Mouse (Mus musculus) forebrain, embryonic 11.5 days (tissue): ENCODE measurements around the gene Vps37b. TPM values are rescaled to one million over a fixed set of nuclear protein-coding genes. Genes with fewer than 3 reads are reported as not detected.

Source experiments
- ATAC-seq: fragments of 200-750 bp; cut with Nextera tagmentation; replicated peaks from 2 replicates; pipeline ENCODE4 v1.8.0; 2017; ENCODE audit warnings: moderate TSS enrichment; ENCODE audit not compliant: low FRiP score
- DNase-seq: peaks from one replicate; pipeline ENCODE4 v3.0.0-alpha.2; 2017; ENCODE audit warnings: low spot score
- H3K27ac ChIP-seq: fragments of 300-500 bp; sonication (generic); 2 replicates; pipeline ENCODE4 v1.5.1; 2014; ENCODE audit warnings: low read depth, low read length
- H3K27me3 ChIP-seq: fragments of 300-500 bp; sonication (generic); 2 replicates; pipeline ENCODE4 v1.6.1; 2014; ENCODE audit warnings: mild to moderate bottlenecking, low read length, mixed read lengths; ENCODE audit not compliant: control insufficient read depth, insufficient read depth
- H3K36me3 ChIP-seq: fragments of 300-500 bp; sonication (generic); 2 replicates; pipeline ENCODE4 v1.6.1; 2014; ENCODE audit warnings: mild to moderate bottlenecking, low read length, moderate library complexity, mixed read lengths; ENCODE audit not compliant: control insufficient read depth, insufficient read depth
- H3K4me1 ChIP-seq: fragments of 300-500 bp; sonication (generic); replicated peaks from 2 replicates; pipeline ENCODE4 v1.6.1; 2014; ENCODE audit warnings: low read length, mixed read lengths; ENCODE audit not compliant: control insufficient read depth, insufficient read depth
- H3K4me2 ChIP-seq: fragments of 300-500 bp; sonication (generic); 2 replicates; pipeline ENCODE4 v1.6.1; 2014; ENCODE audit warnings: low read depth, mild to moderate bottlenecking, low read length, moderate library complexity, mixed read lengths; ENCODE audit not compliant: severe bottlenecking
- H3K4me3 ChIP-seq: fragments of 300-500 bp; sonication (generic); 2 replicates; pipeline ENCODE4 v1.5.1; 2014; ENCODE audit warnings: low read depth, low read length
- H3K9ac ChIP-seq: fragments of 300-500 bp; sonication (generic); 2 replicates; pipeline ENCODE4 v1.6.1; 2014; ENCODE audit warnings: low read length
- H3K9me3 ChIP-seq: fragments of 300-500 bp; sonication (generic); 2 replicates; pipeline ENCODE4 v1.6.1; 2016; ENCODE audit warnings: low read length, mixed read lengths; ENCODE audit not compliant: control insufficient read depth
- WGBS: fragments of 180-500 bp; shearing (Covaris S2); extraction: QIAGEN DNeasy Blood & Tissue Kit; methylation state at CpG from one replicate; pipeline ENCODE4 v1.1.7; 2014; 5-methylcytosine and 5-hydroxymethylcytosine counted together
- polyA plus RNA-seq: library from polyadenylated mRNA; unstranded; fragments of >200 nt; fragmentation: Nextera tagmentation; extraction: Ambion mirVana; gene quantifications from 2 replicates; pipeline ENCODE4 v1.2.1, GENCODE M21; 2014

Gene Vps37b
- polyA plus RNA-seq, 1 experiment from 2014 or later, result 60.2 TPM

DNA sequence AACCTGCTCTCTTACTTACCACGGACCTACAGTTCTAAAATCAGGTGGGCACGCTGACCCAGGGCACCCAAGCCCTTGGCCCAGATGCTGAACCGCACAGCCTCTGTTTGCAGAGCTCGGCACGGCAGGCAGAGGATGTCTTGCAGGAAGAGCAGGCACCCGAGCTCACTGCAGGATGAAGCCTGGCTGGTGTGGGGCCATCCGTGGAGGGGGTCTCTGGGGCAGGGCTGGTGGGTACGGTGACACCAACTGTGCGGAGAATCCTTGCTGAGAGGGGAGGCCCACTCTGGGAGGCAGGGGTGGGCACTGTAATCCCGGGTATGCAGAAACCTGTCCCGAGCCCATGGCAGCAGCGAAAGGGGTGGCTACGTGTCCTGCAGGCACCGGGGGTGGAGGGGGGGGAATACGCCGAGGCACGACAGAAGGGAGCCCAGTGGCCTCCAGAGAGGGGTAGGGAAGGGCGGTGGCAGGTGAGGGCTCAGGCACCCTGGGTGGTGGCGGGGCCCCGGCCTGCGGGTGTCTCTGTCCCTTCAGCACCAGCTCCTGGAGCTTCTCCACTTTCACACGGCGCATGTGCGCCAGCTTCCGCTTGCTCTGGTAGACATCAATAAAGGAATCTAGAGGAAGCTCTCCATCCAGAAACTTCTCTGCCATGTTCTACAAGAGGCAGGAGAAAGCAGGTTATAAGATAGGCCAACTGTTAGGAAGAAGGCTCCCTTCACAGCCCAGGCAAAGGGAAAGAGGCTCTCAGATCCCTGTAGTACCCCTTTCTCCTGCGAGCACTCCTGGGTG, 25.8 kb downstream of the Vps37b start:
- WGBS, result 90% methylated on average over 26 of the region's 26 CpGs
- Histone ChIP-seq H3K27ac (no peak overlapping the region), H3K4me3 (no peak overlapping the region), H3K4me1 (peaks cover 7% of the 10 kb centered on the region), H3K4me2 (no peak overlapping the region), H3K36me3 (peaks cover 14% of the 10 kb centered on the region; the same call in 1 of the 2 replicates), H3K27me3 (no peaks in the 10 kb centered on the region), H3K9me3 (no peaks in the 10 kb centered on the region), H3K9ac (no peak overlapping the region)
- DNase-seq (no peak), ATAC-seq (no peak)

DNA sequence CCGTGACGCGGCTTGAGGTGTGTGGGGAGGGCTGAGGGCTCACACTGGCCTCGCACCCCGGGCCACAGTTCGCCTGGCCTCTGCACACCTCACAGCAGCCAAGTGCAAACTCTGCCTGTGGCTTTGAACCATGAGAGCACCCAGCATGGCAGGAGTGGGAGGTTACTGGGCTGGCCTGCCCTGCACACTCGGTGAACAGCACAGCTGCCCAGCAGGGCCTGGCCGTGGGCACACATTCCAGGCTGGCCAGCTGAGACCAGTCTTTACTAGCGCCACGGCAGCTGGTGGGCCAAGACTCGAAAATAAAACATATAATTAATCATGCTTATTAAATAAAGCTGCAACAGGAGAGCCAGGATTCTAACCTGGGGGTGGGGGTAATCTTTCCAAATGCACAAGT, 26.5 kb downstream of the Vps37b start:
- WGBS, result 92% methylated on average over 11 of the region's 11 CpGs
- H3K27me3 ChIP-seq, result no peaks in the 10 kb centered on the region
- H3K9me3 ChIP-seq, result no peaks in the 10 kb centered on the region
- peaks cover 14% of the 10 kb centered on the region; the same call in 1 of the 2 replicates for H3K36me3 ChIP-seq
- DNase-seq (no peak), ATAC-seq (no peak)
- no peak overlapping the region for H3K4me2 ChIP-seq
- H3K4me3 ChIP-seq, result no peak overlapping the region
- 0 out of 2 replicates have a peak, but pooled peaks cover under 1% of the 10 kb centered on the region for H3K4me1 ChIP-seq
- H3K9ac ChIP-seq, result no peak overlapping the region
- H3K27ac ChIP-seq, result no peak overlapping the region

DNA sequence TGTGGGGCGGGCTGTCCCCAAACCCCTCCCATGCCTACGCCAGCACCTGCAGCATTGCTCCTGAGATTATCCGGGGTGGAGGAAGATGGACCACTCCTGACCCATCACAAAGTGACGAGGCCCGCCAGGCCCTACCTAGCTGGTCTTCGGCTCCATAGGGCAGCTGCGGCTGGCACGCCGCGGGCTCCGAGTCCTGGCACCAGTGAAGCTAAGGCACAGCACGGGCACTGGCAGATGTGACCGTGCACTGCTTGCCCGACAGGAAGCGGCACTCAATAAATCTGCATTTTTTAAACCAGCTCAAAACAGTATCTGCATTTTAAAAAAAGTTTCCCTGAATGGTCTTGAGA, 26.9 kb downstream of the Vps37b start:
- ATAC-seq, result no peak
- H3K27ac ChIP-seq, result no peak overlapping the region

DNA sequence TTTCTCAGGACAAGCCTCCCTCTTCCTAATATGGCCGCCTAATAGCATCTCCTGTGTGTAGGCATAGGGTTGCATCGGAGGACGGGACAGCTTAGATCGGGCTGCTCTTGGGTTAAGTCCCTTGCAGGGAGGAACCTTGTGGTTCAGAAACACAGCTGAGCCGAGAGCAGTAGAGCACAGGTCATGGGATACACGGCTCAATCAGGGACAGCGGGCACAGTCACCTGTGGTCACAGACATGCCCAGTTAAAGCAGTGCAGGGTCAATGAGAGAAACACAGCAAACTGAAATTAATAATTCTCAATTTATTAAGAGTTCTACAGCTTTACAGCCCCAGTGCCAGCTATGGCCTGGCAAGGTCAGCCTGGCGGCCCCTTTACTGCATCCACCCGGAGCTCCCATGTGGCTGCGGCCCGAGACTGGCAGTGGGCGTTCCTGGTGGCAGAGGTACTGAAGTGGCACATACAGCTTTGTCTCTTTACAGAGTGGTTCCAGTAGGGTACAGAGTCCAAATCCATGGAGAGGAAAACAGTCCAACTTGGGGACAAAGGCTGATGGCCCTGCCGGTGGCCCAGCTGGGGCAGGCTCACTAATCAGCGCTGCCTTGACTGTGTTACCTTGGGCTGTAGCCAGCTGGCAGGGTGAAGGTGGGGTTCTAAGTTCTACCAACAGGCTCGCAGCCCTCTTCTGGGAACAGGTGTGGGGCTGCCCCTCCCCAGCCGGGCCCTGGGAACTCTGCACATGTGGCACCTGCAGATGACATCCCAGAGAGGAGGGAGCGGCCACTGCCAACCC, 27.5 kb downstream of the Vps37b start:
- no peak overlapping the region for H3K9ac ChIP-seq
- ATAC-seq, result no peak
- no peak overlapping the region for H3K27ac ChIP-seq
- no peaks in the 10 kb centered on the region for H3K9me3 ChIP-seq
- H3K27me3 ChIP-seq, result no peaks in the 10 kb centered on the region
- no peaks in the 10 kb centered on the region for H3K4me1 ChIP-seq
- DNase-seq, result no peak
- WGBS, result 93% methylated on average over 17 of the region's 17 CpGs
- no peak overlapping the region for H3K4me3 ChIP-seq
- H3K36me3 ChIP-seq, result peaks cover 14% of the 10 kb centered on the region; the same call in 1 of the 2 replicates
- no peak overlapping the region for H3K4me2 ChIP-seq

More for the DNA sequence above, 26.9 kb downstream of the Vps37b start:
- no peaks in the 10 kb centered on the region for H3K4me1 ChIP-seq
- WGBS, result 96% methylated on average over 15 of the region's 15 CpGs
- no peak overlapping the region for H3K4me2 ChIP-seq
- no peaks in the 10 kb centered on the region for H3K9me3 ChIP-seq
- H3K36me3 ChIP-seq, result peaks cover 14% of the 10 kb centered on the region; the same call in 1 of the 2 replicates
- H3K4me3 ChIP-seq, result no peak overlapping the region
- H3K27me3 ChIP-seq, result no peaks in the 10 kb centered on the region
- DNase-seq, result no peak
- H3K9ac ChIP-seq, result no peak overlapping the region

DNA sequence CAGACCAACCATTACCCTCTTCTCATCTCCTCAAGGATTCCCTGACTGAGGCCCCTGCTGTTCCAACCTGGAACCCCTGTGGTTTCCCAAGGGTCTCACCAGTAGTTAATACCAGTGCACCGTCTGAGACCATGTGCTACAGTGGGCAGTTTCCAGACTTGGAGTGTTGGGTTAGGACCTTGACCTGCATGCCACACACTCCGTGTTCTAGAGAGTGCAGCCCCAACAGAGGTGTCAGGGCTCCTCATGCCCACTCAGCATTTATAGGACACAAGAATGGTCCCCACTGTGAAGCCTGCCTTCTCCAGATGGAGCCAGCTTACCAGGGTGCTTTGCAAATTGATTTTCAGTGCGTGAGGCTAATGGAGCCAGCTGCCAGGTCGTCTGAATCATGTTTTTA, 28.7 kb downstream of the Vps37b start:
- H3K4me1 ChIP-seq, result no peaks in the 10 kb centered on the region
- H3K9ac ChIP-seq, result no peak overlapping the region
- H3K36me3 ChIP-seq, result peaks cover 14% of the 10 kb centered on the region; the same call in 1 of the 2 replicates
- H3K4me2 ChIP-seq, result no peak overlapping the region
- 75% methylated on average over 4 of the region's 4 CpGs for WGBS
- H3K27ac ChIP-seq, result no peak overlapping the region
- ATAC-seq, result no peak
- H3K9me3 ChIP-seq, result no peaks in the 10 kb centered on the region
- H3K27me3 ChIP-seq, result no peaks in the 10 kb centered on the region
- no peak overlapping the region for H3K4me3 ChIP-seq
- DNase-seq, result no peak

DNA sequence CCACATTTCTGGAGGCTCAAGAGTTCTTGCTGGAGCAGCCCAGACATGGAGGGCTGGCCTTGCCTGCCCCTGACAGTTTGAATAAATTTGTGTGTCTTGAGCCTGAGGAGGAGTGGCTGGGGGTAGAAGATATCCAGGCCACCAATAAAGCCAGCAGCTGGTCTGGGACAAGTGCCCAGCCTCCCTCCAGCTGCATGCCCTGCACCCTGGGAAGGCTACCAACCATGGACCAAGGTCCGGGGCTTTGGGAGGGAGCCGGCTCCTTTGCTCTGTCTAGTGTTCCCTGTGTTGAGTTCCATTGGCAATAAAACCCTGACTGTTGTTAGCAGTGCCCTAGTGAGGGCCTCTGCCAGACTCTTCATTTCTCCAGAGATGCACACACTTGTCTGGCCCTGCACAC, 29.2 kb downstream of the Vps37b start:
- no peaks in the 10 kb centered on the region for H3K27me3 ChIP-seq
- DNase-seq, result no peak
- H3K9ac ChIP-seq, result no peak overlapping the region
- 91% methylated on average over 2 of the region's 2 CpGs for WGBS
- H3K36me3 ChIP-seq, result peaks cover 13% of the 10 kb centered on the region; the same call in 1 of the 2 replicates
- H3K27ac ChIP-seq, result no peak overlapping the region
- H3K4me2 ChIP-seq, result no peak overlapping the region
- H3K4me1 ChIP-seq, result no peaks in the 10 kb centered on the region
- no peak overlapping the region for H3K4me3 ChIP-seq
- H3K9me3 ChIP-seq, result no peaks in the 10 kb centered on the region
- ATAC-seq, result no peak

DNA sequence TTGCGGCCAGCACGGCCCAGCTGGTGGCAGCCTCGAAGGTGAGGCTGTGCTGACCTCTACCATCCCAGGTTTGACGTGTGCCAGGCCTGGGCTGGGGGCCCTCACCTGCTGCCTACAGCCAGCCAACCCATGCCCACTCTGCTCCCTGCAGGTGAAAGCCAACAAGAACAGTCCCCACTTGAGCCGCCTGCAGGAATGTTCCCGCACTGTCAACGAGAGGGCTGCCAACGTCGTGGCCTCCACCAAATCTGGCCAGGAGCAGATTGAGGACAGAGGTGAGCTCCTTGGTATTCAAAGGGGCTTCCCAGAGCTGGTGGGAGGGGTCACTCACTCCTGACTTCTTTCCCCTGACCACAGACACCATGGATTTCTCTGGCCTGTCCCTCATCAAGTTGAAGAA, 30.8 kb downstream of the Vps37b start:
- DNase-seq, result no peak
- peaks cover 6% of the 10 kb centered on the region; the same call in 1 of the 2 replicates for H3K36me3 ChIP-seq
- H3K9me3 ChIP-seq, result no peaks in the 10 kb centered on the region
- no peak for ATAC-seq
- H3K9ac ChIP-seq, result no peak overlapping the region
- no peak overlapping the region for H3K4me2 ChIP-seq
- H3K27me3 ChIP-seq, result no peaks in the 10 kb centered on the region
- H3K4me1 ChIP-seq, result no peaks in the 10 kb centered on the region
- 63% methylated on average over 9 of the region's 9 CpGs for WGBS
- H3K27ac ChIP-seq, result no peak overlapping the region
- no peak overlapping the region for H3K4me3 ChIP-seq

DNA sequence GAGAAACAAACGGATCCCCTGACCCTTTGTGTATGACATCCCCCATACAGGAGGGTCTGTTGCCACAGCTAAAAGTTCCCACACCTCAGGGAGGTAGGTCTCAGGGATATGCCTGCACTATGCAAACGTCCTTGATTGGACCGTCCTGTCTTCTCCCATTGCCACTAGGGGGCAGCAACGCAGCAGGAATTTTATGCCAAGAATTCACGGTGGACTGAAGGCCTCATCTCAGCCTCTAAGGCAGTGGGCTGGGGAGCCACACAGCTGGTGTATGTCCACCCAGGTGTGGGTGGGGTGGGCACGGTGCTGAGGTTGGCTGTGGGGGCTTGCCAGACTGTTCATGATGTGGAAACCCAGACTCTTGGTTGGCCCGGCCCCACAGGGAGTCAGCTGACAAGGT, 31.2 kb downstream of the Vps37b start:
- no peak overlapping the region for H3K4me2 ChIP-seq
- ATAC-seq (peak; percentile 58), DNase-seq (peak; percentile 91)
- no peaks in the 10 kb centered on the region for H3K9me3 ChIP-seq
- no peaks in the 10 kb centered on the region for H3K4me1 ChIP-seq
- no peak overlapping the region for H3K27ac ChIP-seq
- H3K9ac ChIP-seq, result no peak overlapping the region
- no peak overlapping the region for H3K4me3 ChIP-seq
- peaks cover 4% of the 10 kb centered on the region; the same call in 1 of the 2 replicates for H3K36me3 ChIP-seq
- 14% methylated on average over 7 of the region's 7 CpGs for WGBS
- H3K27me3 ChIP-seq, result no peaks in the 10 kb centered on the region
